Mouse (Mus musculus): ENCODE results near the gene Sp9. TPM values are rescaled to one million over a fixed set of nuclear protein-coding genes. Genes with fewer than 3 reads are reported as not detected.

The Sp9 gene
- total RNA-seq, 2 experiments from 2014 or later = 2.7 to 4.0 TPM

- H3K27ac ChIP-seq = no peak overlapping the region
- DNase-seq (ENCODE audit: extremely low spot score in 1 of 2, low spot score in 2 of 2) = no peak
- TF ChIP-seq CTCF (IDR thresholded peaks at IDR 0.05) = no peak
- H3K4me3 ChIP-seq = no peak overlapping the region
- intact Hi-C loops (cut with DNase I) = no loop called here
These were observed 47.5 kb downstream of the Sp9 start for GRCm38 (mm10) chr2:73319218-73319617.

DNA sequence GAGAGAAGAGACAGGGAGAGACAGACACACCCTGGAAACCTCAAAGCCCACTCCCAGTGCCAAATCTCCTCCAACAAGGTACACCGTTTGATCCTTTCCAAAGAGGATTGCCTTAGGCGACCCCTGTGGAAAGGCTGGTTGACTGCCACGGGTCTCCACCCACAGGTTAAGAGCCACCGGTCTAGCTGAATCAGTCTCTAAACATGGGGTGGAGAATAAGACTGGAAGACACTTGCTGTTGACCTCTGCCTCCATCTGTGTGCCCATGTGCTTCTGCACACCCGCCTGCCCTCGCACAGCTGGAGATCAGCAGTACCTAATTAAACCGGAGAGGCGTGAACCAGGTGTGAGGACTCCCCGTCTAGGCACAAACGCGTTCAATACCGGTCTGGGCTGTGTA lies 51.3 kb downstream of the Sp9 start:
- TF ChIP-seq CTCF (IDR thresholded peaks at IDR 0.05) = no peak
- DNase-seq (ENCODE audit: extremely low spot score in 1 of 2, low spot score in 2 of 2) = no peak
- H3K4me3 ChIP-seq = no peak overlapping the region
- intact Hi-C loops (cut with DNase I) = loop anchor here (5.0 kb wide), 1 partner anchor 39 kb away; no protein-coding TSS in a partner anchor
- H3K27ac ChIP-seq = no peak overlapping the region

- intact Hi-C loops (cut with DNase I) = no loop called here
- TF ChIP-seq CTCF (IDR thresholded peaks at IDR 0.05) = no peak
- no peak overlapping the region for H3K4me3 ChIP-seq
These were observed 54.1 kb downstream of the Sp9 start for GRCm38 (mm10) chr2:73325871-73326270.

More at GRCm38 (mm10) chr2:73325871-73326270, 54.1 kb downstream of the Sp9 start:
- no peak overlapping the region for H3K27ac ChIP-seq
- DNase-seq (ENCODE audit: extremely low spot score in 1 of 2, low spot score in 2 of 2) = no peak

Other genes starting within 250 kb of the Sp9 start
- 100 to 1,000 TPM in 1 of 2 experiments, 10 to 100 TPM in 1; 96.9 to 102 TPM for gene Ola1, start 53.0 kb upstream of the Sp9 start, total RNA-seq (2021)
- gene Scrn3, start 40.7 kb downstream of the Sp9 start, total RNA-seq (2021) = 10 to 100 TPM; 17.8 to 19.5 TPM
- gene Cir1, start 40.8 kb downstream of the Sp9 start, total RNA-seq (2021) = 10 to 100 TPM; 26.3 to 27.1 TPM
- 10 to 100 TPM; 32.1 to 32.9 TPM for gene Gpr155, start 114.6 kb downstream of the Sp9 start, total RNA-seq (2021)